Mouse (Mus musculus): ENCODE measurements at regions not wholly inside any gene's neighbourhood (a gene's known extent, or its start where the extent isn't known, plus 50 kb on each side); places are given as distances from the start of the nearest gene placed in this dataset.

DNA sequence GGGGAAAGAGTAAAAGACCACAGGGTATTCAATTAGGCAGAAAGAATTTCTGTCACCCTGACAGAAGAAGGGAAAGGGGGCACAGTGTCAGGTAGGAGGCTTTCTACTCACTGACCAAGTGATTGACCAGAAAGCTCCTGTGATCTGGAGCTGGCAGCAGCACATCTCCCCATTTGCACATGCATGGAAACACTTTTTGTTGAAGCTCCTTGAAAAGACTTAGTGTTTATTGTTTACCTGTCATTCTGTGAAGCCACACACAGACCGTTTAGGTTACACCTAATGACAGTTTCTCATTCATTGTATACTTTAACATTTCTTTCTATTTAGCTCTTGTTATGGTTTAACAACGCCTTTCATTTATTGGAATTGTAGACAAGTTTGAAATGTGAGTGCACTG is 458.9 kb downstream of the Tmem161b start:
- no peaks in the 10 kb centered on the region for H3K9me3 ChIP-seq (ENCODE audit: low read length)
- H3K4me3 ChIP-seq (replicated peaks; ENCODE audit: low read length): no peak overlapping the region
- no peaks in the 10 kb centered on the region for H3K27me3 ChIP-seq (ENCODE audit: insufficient read depth, low read length)
- no peaks in the 10 kb centered on the region for H3K4me1 ChIP-seq (replicated peaks; ENCODE audit: low read depth, low read length)
- TF ChIP-seq CTCF (conservative IDR thresholded peaks at IDR 0.05; ENCODE audit: low read length): no peak
- no peak for TF ChIP-seq NANOG (IDR thresholded peaks at IDR 0.05; ENCODE audit: borderline replicate concordance, low read length)
- TF ChIP-seq POU5F1 (IDR thresholded peaks at IDR 0.05; ENCODE audit: borderline replicate concordance, low read length): no peak
- no peaks in the 10 kb centered on the region for H3K36me3 ChIP-seq (ENCODE audit: insufficient read depth, low read length)

GRCm38 (mm10) chr13:84685930-84686329 is 463.8 kb downstream of the Tmem161b start:
- H3K4me1 ChIP-seq (replicated peaks; ENCODE audit: low read depth, low read length): no peaks in the 10 kb centered on the region
- no peak overlapping the region for H3K4me3 ChIP-seq (replicated peaks; ENCODE audit: low read length)
- no peaks in the 10 kb centered on the region for H3K27me3 ChIP-seq (ENCODE audit: insufficient read depth, low read length)
- TF ChIP-seq POU5F1 (IDR thresholded peaks at IDR 0.05; ENCODE audit: borderline replicate concordance, low read length) (no peak), CTCF (conservative IDR thresholded peaks at IDR 0.05; ENCODE audit: low read length) (peak; percentile 39)
- no peaks in the 10 kb centered on the region for H3K9me3 ChIP-seq (ENCODE audit: low read length)
- no peaks in the 10 kb centered on the region for H3K36me3 ChIP-seq (ENCODE audit: insufficient read depth, low read length)

- no peaks in the 10 kb centered on the region for H3K4me1 ChIP-seq (replicated peaks; ENCODE audit: low read depth, low read length)
- TF ChIP-seq CTCF (conservative IDR thresholded peaks at IDR 0.05; ENCODE audit: low read length): no peak
- H3K27me3 ChIP-seq (ENCODE audit: insufficient read depth, low read length): no peaks in the 10 kb centered on the region
- no peaks in the 10 kb centered on the region for H3K9me3 ChIP-seq (ENCODE audit: low read length)
- no peaks in the 10 kb centered on the region for H3K36me3 ChIP-seq (ENCODE audit: insufficient read depth, low read length)
- H3K4me3 ChIP-seq (replicated peaks; ENCODE audit: low read length): no peak overlapping the region
Observed at GRCm38 (mm10) chr13:84693462-84693861, 471.4 kb downstream of the Tmem161b start.

GRCm38 (mm10) chr13:84698472-84699080 is 476.5 kb downstream of the Tmem161b start:
- no peaks in the 10 kb centered on the region for H3K4me1 ChIP-seq (replicated peaks; ENCODE audit: low read depth, low read length)
- no peaks in the 10 kb centered on the region for H3K36me3 ChIP-seq (ENCODE audit: insufficient read depth, low read length)
- H3K9me3 ChIP-seq (ENCODE audit: low read length): no peaks in the 10 kb centered on the region
- TF ChIP-seq CTCF (conservative IDR thresholded peaks at IDR 0.05; ENCODE audit: low read length) (no peak), NANOG (IDR thresholded peaks at IDR 0.05; ENCODE audit: borderline replicate concordance, low read length) (no peak), POU5F1 (IDR thresholded peaks at IDR 0.05; ENCODE audit: borderline replicate concordance, low read length) (no peak)
- H3K27me3 ChIP-seq (ENCODE audit: insufficient read depth, low read length): no peaks in the 10 kb centered on the region
- no peak overlapping the region for H3K4me3 ChIP-seq (replicated peaks; ENCODE audit: low read length)

GRCm38 (mm10) chr13:84741231-84741630 is 448.0 kb upstream of the Ccnh start:
- Histone ChIP-seq H3K4me3 (replicated peaks; ENCODE audit: low read length) (no peak overlapping the region), H3K4me1 (replicated peaks; ENCODE audit: low read depth, low read length) (no peaks in the 10 kb centered on the region), H3K36me3 (ENCODE audit: insufficient read depth, low read length) (no peaks in the 10 kb centered on the region), H3K9me3 (ENCODE audit: low read length) (peaks cover 8% of the 10 kb centered on the region; the same call in 1 of the 2 replicates), H3K27me3 (ENCODE audit: insufficient read depth, low read length) (no peaks in the 10 kb centered on the region)
- TF ChIP-seq NANOG (IDR thresholded peaks at IDR 0.05; ENCODE audit: borderline replicate concordance, low read length) (no peak), POU5F1 (IDR thresholded peaks at IDR 0.05; ENCODE audit: borderline replicate concordance, low read length) (no peak), CTCF (conservative IDR thresholded peaks at IDR 0.05; ENCODE audit: low read length) (no peak)

GRCm38 (mm10) chr13:84748331-84748730 is 440.9 kb upstream of the Ccnh start:
- Histone ChIP-seq H3K9me3 (ENCODE audit: low read length) (no peaks in the 10 kb centered on the region), H3K4me1 (replicated peaks; ENCODE audit: low read depth, low read length) (no peaks in the 10 kb centered on the region), H3K36me3 (ENCODE audit: insufficient read depth, low read length) (no peaks in the 10 kb centered on the region), H3K4me3 (replicated peaks; ENCODE audit: low read length) (no peak overlapping the region), H3K27me3 (ENCODE audit: insufficient read depth, low read length) (0 out of 2 replicates have a peak, but pooled peaks cover 2% of the 10 kb centered on the region)
- no peak for TF ChIP-seq NANOG (IDR thresholded peaks at IDR 0.05; ENCODE audit: borderline replicate concordance, low read length)
- no peak for TF ChIP-seq CTCF (conservative IDR thresholded peaks at IDR 0.05; ENCODE audit: low read length)
- no peak for TF ChIP-seq POU5F1 (IDR thresholded peaks at IDR 0.05; ENCODE audit: borderline replicate concordance, low read length)

GRCm38 (mm10) chr13:84749214-84749613 is 440.0 kb upstream of the Ccnh start:
- Histone ChIP-seq H3K9me3 (ENCODE audit: low read length) (no peaks in the 10 kb centered on the region), H3K36me3 (ENCODE audit: insufficient read depth, low read length) (no peaks in the 10 kb centered on the region), H3K4me1 (replicated peaks; ENCODE audit: low read depth, low read length) (no peaks in the 10 kb centered on the region), H3K27me3 (ENCODE audit: insufficient read depth, low read length) (peaks cover 8% of the 10 kb centered on the region; the same call in 1 of the 2 replicates), H3K4me3 (replicated peaks; ENCODE audit: low read length) (no peak overlapping the region)
- TF ChIP-seq NANOG (IDR thresholded peaks at IDR 0.05; ENCODE audit: borderline replicate concordance, low read length) (no peak), CTCF (conservative IDR thresholded peaks at IDR 0.05; ENCODE audit: low read length) (no peak), POU5F1 (IDR thresholded peaks at IDR 0.05; ENCODE audit: borderline replicate concordance, low read length) (no peak)

GRCm38 (mm10) chr13:84750136-84750535 is 439.1 kb upstream of the Ccnh start:
- H3K27me3 ChIP-seq (ENCODE audit: insufficient read depth, low read length): peaks cover 15% of the 10 kb centered on the region
- no peaks in the 10 kb centered on the region for H3K9me3 ChIP-seq (ENCODE audit: low read length)
- no peaks in the 10 kb centered on the region for H3K4me1 ChIP-seq (replicated peaks; ENCODE audit: low read depth, low read length)
- no peak overlapping the region for H3K4me3 ChIP-seq (replicated peaks; ENCODE audit: low read length)
- H3K36me3 ChIP-seq (ENCODE audit: insufficient read depth, low read length): no peaks in the 10 kb centered on the region
- TF ChIP-seq POU5F1 (IDR thresholded peaks at IDR 0.05; ENCODE audit: borderline replicate concordance, low read length): no peak
